Mouse (Mus musculus): ENCODE results near the gene Gm3269.
A peak's percentile ranks its signal among the peaks of the same experiment; 100 is the strongest.
"Not testable (repeated sequence)": the region's sequence is repeated elsewhere in the genome, so short reads cannot be mapped to it uniquely, and the experiment has no call there.

Gm3269 gene

DNA sequence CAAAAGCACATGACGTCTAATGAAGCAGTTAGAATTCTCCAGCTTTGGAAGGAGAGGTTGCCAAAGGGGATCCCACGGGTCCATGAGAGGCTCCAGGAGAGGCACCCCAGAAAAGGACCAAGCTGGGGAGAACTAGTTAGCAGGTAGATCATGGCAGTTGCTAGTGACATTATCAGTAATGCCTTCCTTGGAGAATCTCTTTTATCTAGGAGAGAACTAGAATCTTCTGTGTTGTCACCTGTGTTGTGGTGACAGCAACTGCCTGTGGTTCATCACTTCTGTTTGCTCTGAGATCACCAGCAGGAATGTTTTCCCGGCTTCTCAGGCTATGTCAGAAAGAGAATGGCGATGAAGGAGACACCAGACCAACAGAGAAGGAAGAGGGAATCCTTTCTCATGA is at the start of gene Gm3269:
Gm3269 (plus strand) TSS at position 301 of the 400 bp plus-strand sequence.
- DNase-seq: not testable (repeated sequence)

DNA sequence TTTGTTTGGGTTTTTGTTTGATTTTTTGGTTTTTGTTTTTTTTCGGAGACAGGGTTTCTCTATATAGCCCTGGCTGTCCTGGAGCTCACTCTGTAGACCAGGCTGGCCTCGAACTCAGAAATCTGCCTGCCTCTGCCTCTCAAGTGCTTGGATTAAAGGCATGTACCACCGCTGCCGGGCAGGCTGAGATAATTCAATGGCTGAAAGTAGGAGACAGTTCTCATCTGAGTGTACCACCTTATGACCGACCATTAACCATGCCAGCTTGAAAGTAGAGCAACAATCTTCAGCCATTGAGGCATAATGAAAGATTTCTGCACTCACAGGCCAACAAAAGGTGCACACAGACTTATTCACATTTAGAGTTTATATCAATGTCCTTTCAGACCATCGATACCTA is 31.5 kb upstream of the Gm3269 start:
- not testable (repeated sequence) for DNase-seq

GRCm38 (mm10) chr14:4821950-4822349 is 16.0 kb upstream of the Gm3269 start:
- peak in 1 of 2 experiments; percentile 1 for DNase-seq

GRCm38 (mm10) chr14:4855299-4855980 is 17.5 kb downstream of the Gm3269 start, which contains the start of gene Gm3264:
Gm3264 (plus strand) TSS chr14:4855576.
- peak in 1 of 2 experiments; percentile 2 for DNase-seq

DNA sequence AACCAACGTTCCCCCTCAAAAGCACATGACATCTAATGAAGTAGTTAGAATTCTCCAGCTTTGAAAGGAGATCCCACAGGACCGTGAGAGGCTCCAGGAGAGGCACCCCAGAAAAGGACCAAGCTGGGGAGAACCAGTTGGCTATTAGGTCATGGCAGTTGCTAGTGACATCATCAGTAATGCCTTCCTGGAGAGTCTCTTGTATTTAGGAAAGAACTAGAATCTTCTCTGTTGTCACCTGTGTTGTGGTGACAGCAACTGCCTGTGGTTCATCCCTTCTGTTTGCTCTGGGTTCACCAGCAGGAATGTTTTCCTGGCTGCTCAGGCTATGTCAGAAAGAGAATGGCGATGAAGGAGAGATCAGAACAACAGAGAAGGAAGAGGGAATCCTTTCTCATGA is 54.2 kb downstream of the Gm3269 start, which contains the start of gene Gm3278:
Gm3278 (plus strand) TSS at position 301 of the 400 bp plus-strand sequence.
- not testable (repeated sequence) for DNase-seq

All from cerebellum, postnatal 14 days (tissue).